Mouse (Mus musculus): Measurements from ENCODE around the gene Mdm2.
"Not testable (repeated sequence)": the region's sequence is repeated elsewhere in the genome, so short reads cannot be mapped to it uniquely, and the experiment has no call there.

Mdm2 gene

DNA sequence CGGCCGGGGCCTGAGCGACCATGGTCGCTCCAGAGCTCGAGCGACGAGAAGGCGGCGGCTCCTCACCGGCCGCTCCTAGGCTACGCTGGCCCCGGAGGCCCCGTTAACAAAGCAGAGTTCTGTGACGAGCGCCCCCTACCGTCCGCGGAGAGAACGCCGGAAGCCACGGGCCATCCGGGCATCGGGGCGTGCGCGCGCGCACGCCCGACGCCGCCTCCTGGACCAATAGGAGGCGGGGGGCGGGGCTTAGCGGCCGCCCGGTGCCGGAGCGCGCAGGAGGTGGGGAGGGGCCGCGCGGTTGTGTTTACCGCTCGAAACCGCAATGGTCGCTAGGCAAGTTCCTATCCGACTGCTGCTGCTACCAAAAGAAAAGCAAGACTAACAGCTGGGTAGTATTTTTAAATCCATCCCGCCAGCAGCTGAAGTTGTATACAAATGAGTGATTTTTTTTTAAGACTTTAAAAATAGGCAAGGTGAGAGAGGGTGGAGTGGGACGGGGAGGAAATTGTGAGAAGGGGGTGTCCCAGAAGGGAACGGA is at the start of gene Mdm2:
Gene Mdm2 (minus strand): TSS at position 155 of the 538 bp plus-strand sequence.
- DNase-seq (ENCODE audit: low spot score): peak; percentile 88

DNA sequence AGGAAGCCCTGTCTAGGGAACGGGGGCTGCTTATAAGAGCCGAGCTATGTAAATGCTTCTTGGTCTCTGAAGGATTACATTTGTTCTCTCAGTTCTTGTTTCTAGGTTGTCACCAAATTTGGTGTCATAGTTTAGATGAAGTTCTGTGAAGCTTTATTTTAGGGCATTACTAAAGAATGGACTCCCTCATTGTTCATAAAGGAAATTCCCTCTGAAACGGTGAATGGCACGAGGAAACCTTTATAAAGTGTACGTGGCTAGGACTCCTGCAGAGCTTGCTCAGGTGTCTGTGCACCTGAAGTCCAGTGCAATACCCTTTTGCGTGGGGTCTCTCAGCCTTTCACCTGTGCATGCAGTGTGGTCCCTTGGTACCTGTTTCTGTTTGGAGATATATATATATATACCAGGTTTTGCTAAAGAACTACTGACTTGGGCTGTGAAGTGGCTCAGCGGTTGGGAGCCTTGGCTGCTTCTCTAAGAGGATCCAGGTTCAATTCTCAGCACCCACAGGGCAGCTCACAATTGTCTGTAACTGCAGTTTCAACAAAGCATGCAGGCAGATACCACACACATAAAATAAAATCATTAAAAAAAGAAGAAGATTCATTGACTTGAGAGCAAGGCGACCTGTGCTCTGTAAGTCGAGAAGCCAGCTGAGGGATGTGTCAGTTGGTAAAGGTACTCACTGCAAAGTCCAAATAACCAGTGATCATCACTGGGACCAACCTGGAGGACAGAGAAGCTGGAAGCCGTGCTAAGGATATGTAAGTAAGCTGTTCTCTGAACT is 49.5 kb upstream of the Mdm2 start:
- no peak for DNase-seq (ENCODE audit: low spot score)

DNA sequence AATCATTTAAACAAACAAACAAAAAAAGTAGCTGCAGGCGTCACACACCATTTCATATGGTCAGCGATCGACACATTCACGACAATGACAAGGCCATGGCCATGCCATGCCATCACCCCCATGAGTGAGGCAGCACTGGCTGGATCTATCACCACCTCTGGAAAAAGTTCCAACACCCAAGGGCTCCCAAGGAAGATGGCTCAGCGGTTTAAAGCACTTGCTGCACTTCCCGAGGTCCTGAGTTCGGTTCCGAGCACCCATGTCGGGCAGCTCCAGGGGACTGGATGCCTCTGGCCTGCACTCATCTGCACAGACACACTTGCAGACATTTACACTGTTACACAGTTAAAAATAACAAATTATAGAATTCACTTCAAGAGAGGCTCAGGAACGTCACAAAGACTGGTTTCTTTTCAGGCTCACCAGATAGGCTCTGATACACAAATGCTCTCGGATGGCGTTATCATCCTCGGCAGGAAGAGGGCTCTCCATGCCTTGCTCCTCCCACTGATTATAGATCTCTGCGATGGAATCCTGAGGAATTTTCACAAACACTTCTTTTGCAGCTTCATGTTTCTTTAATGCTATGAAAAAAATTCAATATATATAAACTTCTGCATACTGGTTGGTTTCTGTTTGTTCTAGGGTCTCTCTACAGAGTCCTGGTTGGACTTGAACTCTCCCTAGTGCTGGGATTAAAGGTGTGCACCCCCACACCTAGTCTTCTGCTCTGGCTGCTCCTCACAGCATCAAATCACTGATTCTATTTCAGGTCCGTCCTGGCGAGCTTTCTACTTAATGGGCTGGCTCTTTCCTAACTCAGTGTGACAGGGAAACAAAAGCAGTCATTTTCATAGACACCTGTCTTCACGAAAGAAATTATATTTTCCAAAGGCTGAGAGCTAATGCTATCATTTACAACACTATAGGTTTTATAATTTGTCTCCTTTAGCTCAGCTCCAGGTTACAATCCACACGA is 48.5 kb upstream of the Mdm2 start:
- DNase-seq (ENCODE audit: low spot score): no peak

DNA sequence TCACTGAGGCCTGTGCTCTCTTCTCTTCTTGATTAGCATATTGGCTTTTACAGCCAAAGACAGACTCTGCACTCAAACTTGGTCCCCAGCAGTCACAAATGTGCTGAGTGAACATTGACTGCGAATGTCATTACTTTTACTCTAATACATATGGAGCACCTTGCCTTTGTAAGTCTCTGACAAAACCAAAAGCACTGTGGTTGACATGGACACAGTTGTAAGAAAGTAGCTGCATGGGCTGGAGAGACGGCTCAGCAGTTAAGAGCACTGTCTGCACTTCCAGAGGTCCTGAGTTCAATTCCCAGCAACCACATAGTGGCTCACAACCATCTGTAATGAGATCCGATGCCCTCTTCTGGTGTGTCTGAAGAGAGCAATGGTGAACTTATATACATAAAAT is 47.8 kb upstream of the Mdm2 start:
- not testable (repeated sequence) for DNase-seq (ENCODE audit: low spot score)

DNA sequence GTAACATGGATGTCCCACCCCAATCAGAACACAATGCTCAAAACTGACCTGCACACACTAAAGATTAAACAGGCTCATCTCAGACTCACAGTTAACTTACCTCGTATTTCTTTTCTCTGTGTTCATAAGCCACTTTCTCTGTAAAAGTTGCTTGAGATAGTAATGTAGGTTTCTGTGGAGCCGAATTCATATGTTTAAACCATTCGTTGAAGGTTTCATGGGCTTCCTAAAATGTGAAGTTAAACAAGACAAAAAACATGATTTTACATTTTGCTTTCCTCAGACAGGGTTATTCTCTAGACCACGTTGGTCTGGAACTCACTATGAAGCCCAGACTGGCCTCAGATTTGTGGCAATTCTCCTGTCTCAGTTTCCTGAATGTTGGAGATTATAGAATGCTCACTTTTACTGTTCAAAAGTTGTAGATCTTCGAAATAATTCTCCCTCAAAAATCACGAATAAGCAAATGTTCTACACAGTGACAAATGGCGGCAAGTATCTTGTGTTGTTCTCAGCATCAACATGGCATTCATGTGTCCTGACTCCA is 47.3 kb upstream of the Mdm2 start:
- DNase-seq (ENCODE audit: low spot score): no peak

DNA sequence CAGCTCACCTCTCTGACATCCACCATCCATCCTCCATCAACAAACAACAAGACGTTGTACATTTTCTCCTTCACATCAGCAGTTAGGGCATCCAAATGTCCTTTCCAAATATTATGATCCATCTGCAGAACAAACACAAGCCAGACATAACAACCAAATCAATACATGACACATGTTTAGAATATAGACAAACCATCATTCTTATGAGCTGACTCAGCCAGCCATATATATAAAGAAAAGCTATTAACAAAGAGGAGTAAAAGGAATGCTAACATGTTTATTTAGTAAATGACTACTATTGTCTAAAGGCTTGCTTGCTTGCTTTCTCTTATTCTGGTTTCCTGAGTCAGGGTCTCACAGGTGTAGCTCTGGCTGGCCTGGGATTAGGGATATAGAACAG is 46.7 kb upstream of the Mdm2 start:
- no peak for DNase-seq (ENCODE audit: low spot score)

DNA sequence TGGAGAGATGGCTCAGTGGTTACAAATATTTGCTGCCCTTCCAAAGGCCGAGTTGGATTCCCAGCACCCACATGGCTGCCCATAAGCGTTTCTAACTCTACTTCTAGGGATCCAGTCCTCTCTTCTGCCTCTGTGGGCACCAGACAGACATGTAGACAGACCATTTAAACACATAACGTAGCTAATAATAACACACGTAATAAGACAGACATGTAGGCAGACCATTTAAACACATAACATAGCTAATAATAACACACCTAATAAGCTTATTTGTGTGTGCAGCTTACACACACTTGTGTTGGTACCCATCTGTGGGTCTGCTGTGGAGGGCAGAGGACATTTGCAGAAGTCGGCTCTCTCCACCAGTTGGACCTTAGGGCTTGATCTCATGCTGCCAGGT is 46.2 kb upstream of the Mdm2 start:
- no peak for DNase-seq (ENCODE audit: low spot score)

DNA sequence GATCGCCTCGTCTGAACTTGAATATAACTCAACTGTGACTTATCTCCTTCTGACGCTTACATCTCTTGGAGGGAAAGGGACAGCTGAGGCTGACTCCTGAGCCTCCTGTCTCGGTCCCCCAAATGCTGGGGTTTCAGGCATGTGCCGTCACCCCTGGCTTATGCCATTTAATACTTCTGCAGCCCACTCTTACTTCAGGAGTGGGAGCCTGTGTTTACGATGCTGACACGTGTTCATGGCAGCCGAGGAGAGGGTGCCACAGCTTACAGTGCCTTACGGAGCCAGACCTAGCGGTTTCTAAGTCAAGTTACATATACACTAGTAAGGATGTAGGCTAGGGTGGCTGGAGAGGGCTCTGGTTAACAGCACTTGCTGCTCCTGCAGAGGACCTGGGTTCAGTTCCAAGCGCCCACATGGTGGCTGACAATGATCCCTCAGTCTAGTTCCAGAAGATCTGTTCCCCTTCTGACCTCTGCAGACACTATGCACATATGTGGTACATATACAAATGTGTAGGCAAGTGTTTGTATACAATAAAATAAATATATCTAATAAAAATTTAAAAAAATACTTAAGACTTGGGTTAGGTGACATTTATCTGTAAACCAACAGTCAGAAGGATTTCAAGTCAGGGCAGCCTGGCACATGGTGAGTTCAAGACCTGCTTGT is 45.4 kb upstream of the Mdm2 start:
- no peak for DNase-seq (ENCODE audit: low spot score)

DNA sequence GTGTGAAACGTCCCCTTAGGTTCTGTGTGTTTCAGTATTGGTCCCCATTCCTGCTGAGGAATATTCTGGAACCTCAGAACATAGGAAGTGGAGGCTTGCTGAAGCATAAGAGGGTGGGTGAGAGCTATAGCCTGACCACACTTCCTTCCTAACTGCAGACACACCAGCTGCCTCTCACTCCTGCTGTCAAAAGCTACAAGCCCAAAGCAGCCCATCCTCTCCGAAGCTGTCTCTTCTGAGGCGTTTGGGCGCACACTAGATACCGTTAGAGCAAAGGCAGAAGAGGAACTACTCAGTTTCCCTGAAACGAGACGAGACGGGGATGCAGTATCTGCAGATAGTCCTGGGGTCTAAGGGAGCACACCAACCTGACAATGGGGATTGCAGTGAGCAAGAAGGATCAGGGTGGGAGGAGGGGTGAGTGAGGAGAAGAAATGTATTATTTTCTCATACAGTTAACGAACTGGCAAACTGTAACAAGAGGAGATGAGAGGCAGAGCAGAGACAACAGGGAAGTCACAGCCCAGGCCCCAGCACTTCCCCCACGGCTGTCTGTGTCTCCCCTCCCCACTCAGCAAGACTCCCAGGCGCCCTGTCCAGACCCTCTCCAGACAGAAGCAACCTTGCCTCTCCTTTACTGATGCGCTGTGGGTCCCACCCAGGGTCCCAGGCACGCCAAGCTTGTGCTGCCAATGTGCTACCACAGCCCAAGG is 44.7 kb upstream of the Mdm2 start:
- DNase-seq (ENCODE audit: low spot score): no peak

DNA sequence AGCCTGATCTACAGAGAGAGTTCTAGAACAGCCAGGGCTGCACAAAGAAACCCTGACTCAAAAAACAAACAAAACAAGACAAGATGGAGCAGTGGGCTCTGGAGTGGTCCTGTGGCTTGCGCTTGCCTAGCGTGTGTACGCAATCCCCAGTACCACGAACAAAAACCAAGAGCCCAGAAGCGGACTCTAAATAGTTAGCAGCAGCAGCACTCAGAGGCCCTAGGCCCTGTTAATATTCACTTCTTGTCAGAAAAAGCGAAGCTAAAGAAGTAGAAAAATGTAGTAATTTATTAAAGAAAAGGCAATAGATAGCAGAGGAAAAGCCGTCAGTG is 44.0 kb upstream of the Mdm2 start:
- DNase-seq (ENCODE audit: low spot score): no peak

DNA sequence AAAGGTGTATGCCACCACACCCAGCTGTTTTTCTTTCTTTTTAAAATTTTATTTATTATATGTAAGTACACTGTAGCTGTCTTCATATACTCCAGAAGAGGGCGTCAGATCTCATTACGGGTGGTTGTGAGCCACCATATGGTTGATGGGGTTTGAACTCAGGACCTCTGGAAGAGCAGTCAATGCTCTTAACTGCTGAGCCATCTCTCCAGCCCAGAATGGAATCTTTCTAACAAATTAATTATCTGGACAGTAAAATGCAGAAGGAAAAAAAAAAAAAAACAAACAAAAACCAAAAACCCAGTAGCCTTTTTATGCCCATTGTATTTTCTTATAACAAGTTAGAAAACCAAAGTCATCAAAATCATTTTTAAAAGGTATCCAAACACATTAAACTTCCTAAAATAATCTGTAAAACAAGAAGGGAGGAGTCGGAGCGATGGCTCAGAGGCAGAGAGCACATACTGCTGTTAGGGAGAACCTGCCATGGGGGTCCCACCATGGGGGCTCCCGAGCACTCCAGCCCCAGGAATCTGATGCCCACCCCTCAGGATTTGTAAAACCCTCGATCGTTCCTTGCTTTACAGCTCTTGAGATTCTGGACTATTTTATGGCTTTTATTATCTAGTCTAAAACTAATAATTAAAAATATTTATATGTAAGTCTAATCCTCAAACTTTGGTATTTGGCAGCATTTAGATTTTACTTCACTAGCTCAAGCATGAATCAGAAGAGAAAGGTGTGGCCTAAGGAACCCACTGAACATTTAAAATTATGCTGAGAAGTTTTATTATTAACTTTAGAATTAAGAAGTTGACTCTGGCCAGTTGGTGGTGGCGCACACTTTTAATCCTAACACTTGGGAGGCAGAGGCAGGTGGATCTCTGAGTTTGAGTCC is 43.4 kb upstream of the Mdm2 start:
- no peak for DNase-seq (ENCODE audit: low spot score)

DNA sequence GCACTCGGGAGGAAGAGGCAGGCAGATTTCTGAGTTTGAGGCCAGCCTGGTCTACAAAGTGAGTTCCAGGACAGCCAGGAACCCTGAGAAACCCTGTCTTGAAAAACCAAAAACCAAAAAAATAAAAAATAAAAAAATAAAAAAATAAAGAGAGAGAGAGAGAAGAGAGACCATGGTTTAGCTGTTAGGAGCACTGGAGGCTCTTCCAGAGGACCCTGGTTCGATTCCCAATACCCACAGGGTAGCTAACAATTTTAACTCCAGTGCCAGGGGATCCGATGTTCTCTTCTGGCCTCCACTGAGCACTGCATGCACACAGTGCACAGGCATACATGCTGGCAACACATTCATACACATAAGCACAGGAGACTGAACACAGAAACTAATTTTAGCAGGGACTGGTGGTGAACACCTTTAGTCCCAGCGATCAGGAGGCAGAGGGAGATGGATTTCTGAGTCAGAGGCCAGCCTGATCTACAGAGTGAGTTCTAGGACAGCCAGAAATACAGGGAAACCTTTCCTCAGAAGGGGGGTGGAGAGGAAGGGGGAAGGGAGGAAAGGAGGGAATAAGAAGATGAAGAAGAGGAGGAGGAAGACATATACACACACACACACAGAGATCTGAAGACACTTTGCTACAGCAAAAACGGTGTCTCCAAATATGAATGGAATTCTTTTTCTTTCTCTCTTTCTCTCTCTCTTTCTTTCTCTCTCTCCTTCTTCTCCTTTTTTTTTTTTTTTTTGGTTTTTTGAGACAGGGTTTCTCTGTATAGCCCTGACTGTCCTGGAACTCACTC is 42.5 kb upstream of the Mdm2 start:
- DNase-seq (ENCODE audit: low spot score): no peak

DNA sequence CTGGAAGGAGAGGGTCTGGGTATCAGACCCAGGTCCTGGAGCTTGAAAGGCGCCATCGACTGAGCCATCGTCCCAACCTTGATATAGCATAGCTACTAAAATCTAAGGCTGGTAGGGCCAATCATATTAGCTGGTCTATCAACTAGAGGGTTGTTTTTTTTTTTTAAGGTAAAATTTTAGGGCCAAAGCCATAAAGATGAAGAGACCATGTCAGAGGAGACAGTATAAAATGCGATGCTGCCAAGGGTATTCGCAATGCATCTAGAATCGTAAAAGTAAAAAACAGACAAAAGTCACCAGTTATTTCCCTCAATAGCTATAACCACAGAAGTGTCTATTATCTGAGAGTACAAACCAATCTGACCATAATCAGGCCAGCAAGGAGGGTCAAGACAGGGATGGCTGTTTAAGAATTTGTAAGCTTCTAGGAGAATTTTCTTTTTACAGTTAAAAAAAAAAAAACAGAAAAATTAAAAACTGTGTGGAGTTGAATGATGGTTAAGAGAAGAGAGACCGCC is 41.8 kb upstream of the Mdm2 start:
- no peak for DNase-seq (ENCODE audit: low spot score)

DNA sequence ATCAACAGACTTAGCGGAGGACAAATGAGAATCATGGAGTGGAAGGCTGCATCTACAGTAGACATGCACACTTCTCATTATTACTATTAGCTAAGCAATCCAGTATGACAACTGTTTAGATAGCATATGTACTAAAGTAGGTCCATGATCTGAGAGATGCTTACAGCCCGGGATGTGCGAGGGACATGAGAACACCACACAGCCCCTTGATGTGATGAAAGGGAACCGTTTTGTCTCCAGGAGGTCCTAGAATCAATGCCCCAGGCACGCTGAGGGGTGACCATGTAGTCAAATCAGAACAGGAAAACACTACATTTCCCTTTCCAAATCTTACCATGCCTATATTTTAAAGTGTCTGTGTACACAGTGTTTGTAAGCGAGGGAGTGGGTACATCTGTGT is 41.2 kb upstream of the Mdm2 start:
- no peak for DNase-seq (ENCODE audit: low spot score)

DNA sequence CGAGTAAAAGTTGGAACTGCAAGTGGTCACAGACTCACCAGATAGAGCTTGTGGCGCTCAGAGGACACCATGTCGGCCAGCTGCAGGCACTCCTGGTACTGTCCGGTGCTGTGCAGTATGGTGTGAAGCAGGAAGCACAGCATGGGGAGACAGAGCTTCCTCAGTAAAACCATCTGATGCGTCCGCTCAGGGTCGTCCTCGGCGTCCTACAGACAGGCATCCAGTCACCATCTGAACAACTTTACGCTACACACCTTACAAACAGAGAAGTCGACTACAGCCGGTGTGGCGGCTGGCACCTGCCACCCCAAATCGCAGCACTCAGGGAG is 40.7 kb upstream of the Mdm2 start:
- no peak for DNase-seq (ENCODE audit: low spot score)

DNA sequence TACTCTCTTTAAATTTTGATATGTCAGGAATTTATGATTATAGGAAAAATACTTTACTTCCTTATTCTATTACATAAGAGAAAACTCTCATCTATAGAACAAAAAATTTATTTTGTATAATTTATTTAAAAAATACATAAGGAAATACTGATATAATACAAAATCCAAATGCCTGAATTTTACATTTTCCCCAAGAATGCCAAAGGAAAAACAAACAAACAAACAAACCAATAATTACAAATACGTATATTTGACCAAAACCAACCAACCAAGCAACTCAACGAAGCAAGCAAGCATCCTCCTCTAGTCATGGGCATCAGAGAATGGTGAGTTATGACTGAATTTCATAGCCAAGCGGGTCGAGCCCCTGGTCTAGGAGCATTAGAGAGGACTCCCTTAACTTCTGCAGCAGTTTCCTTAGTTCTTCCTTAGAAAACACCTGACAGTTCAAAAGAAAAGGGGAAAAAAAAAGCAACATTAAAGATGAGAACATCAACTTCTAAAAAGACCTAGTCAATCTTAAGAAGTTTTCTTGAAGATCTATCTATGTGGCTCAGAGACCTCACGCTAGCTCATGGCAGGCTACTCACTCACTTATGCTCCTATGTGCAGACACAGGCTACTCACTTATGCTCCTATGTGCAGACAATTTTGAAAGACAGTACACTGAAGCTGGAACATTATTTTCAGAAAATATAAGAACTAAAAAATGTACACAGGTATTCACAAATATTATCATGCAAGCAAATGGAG is 40.1 kb upstream of the Mdm2 start:
- DNase-seq (ENCODE audit: low spot score): no peak

DNA sequence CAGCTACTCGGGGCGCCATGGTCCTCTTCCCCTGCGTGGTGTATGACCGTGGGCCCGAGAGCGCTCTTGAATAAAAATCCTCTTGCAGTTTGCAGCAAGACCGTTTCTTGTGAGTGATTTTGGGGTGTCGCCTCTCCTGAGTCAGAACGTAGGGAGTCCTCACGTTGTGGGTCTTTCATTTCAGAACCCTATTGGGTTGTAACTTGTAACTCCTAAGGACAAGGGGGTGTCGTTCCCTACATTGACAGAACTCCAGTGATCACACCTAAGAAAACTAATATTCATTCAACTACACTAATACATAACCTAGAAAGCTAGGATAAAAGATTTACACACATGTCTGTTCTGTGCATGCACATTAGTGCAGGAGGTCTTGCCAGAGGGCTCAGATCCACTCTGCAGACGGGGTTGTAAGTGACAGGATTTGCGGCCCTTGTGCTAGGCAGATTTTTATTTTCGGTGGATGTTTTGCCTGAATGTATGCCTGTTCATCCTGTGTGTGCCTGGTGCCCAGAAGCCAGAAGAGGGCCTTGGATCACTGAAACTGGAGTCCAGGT is 39.3 kb upstream of the Mdm2 start:
- DNase-seq (ENCODE audit: low spot score): no peak

DNA sequence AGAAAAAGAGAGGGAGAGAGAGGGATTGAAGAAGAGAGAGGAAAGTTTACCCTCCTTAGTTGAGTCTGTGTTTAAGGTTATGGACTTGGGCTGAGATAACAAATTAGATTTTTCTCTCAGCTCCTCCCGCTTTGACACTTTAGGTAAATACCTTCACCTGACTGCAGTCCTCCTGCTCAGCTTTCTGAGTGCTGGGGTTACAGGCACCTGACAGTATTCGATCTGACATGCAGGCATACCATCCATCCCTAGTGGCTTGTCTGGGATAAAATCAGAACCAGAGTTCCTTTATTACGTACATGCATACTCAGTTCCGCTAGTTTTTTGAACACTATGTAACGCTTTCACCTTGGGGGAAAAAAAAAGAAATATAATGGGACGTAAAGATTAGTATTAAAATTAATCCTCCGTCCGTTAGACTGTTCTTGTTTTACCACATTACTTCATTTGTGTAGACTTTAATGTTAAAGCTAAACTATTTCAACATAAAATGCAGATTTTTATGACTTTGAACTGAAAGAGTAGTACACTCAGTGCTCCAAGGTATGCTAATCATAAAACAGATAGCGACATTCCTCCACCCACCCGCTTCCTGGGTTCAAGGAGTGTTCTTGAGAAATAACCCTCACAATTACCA is 38.6 kb upstream of the Mdm2 start:
- no peak for DNase-seq (ENCODE audit: low spot score)
